Mouse (Mus musculus): Measurements from ENCODE around the gene Traf3ip2. TPM values are rescaled to one million over a fixed set of nuclear protein-coding genes. Genes with fewer than 3 reads are reported as not detected.

Gene Traf3ip2
- polyA plus RNA-seq (2012; ENCODE audit: low replicate concordance), result 7.0 and 9.9 TPM in 2 replicates

GRCm38 (mm10) chr10:39612633-39612988, at the start of gene Traf3ip2:
Traf3ip2 (plus strand) TSS chr10:39612934.

Other genes starting within 250 kb of the Traf3ip2 start
- 19.7 and 20.5 TPM in 2 replicates for gene Fyn, start 244.1 kb upstream of the Traf3ip2 start, polyA plus RNA-seq (2012; ENCODE audit: low replicate concordance)
- gene Rev3l, start 119.2 kb downstream of the Traf3ip2 start, polyA plus RNA-seq (2012; ENCODE audit: low replicate concordance), result 1.2 and 1.7 TPM in 2 replicates

All from leukemia stem cell, adult 10-12 weeks (primary cell).